Mouse (Mus musculus): Measurements from ENCODE around the gene Gm11549. TPM values are rescaled to one million over a fixed set of nuclear protein-coding genes. Genes with fewer than 3 reads are reported as not detected.

Gm11549 gene
- polyA plus RNA-seq, 1 experiment from 2014 or later: 0.35 TPM

GRCm38 (mm10) chr3:36480486-36480885 is 41.1 kb downstream of the Gm11549 start:
- H3K9me3 ChIP-seq (replicated peaks; ENCODE audit: control insufficient read depth, low read length, poor library complexity, severe bottlenecking): no peaks in the 10 kb centered on the region
- 53% methylated on average over 2 of the region's 2 CpGs for WGBS
- H3K27me3 ChIP-seq (ENCODE audit: control insufficient read depth, insufficient read depth, low read depth, low read length): peaks cover 4% of the 10 kb centered on the region; the same call in 1 of the 2 replicates
- no peak overlapping the region for H3K9ac ChIP-seq (ENCODE audit: low read depth, low read length)
- no peak overlapping the region for H3K27ac ChIP-seq (ENCODE audit: low read length)
- no peak overlapping the region for H3K4me3 ChIP-seq (ENCODE audit: low read depth, low read length)
- no peaks in the 10 kb centered on the region for H3K36me3 ChIP-seq (ENCODE audit: control insufficient read depth, insufficient read depth, low read length)
- no peak for ATAC-seq
- H3K4me1 ChIP-seq (ENCODE audit: control insufficient read depth, insufficient read depth, low read length): peaks cover 13% of the 10 kb centered on the region
- H3K4me2 ChIP-seq (ENCODE audit: low read length): no peak overlapping the region

GRCm38 (mm10) chr3:36478776-36479175 is 42.8 kb downstream of the Gm11549 start:
- H3K27ac ChIP-seq (ENCODE audit: low read length): no peak overlapping the region
- H3K4me1 ChIP-seq (ENCODE audit: control insufficient read depth, insufficient read depth, low read length): peaks cover 13% of the 10 kb centered on the region
- no peaks in the 10 kb centered on the region for H3K9me3 ChIP-seq (replicated peaks; ENCODE audit: control insufficient read depth, low read length, poor library complexity, severe bottlenecking)
- H3K9ac ChIP-seq (ENCODE audit: low read depth, low read length): no peak overlapping the region
- H3K4me3 ChIP-seq (ENCODE audit: low read depth, low read length): no peak overlapping the region
- peaks cover 4% of the 10 kb centered on the region; the same call in 1 of the 2 replicates for H3K27me3 ChIP-seq (ENCODE audit: control insufficient read depth, insufficient read depth, low read depth, low read length)
- H3K4me2 ChIP-seq (ENCODE audit: low read length): no peak overlapping the region
- no peaks in the 10 kb centered on the region for H3K36me3 ChIP-seq (ENCODE audit: control insufficient read depth, insufficient read depth, low read length)
- WGBS: 79% methylated on average over 8 of the region's 8 CpGs
- ATAC-seq: no peak

- H3K4me3 ChIP-seq (ENCODE audit: low read depth, low read length): peak overlapping the region; percentile 63
- ATAC-seq: peak; percentile 12; the same call in 1 of the 2 replicates
- WGBS: 40% methylated on average over 19 of the region's 20 CpGs
Observed at GRCm38 (mm10) chr3:36476261-36477155, 45.1 kb downstream of the Gm11549 start.

DNA sequence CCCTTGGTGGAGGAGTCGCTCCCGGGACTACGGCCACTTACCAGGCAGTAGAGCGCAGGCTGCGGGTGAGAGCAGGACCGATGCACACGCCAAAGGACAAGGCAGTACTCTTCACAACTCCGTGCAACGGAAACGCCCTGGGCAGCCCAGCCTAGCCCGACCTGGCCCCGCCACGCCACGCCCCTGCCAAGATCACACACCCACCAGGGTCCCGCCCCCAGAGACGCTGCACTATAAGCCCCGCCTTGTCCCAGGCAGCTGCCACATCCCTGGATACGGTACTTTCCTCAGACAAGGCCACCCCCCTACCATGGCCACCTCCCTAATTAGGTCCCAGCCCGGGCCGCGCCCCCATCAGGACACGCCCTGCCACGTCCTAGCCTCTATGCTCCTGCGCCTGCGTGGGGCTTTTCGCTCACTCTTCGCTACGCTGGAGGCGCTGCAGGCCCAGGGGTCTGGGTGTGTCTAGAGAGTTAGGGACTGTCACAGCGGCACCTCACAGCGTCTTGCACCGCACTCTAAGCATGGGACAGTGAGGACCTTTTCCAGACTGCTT is 46.0 kb downstream of the Gm11549 start, which contains the start of the genes Anxa5 and 1810062G17Rik:
Gene Anxa5 (minus strand): TSS at position 363 of the 556 bp plus-strand sequence.
Gene 1810062G17Rik (plus strand): TSS at position 406 of the 556 bp plus-strand sequence.
- Histone ChIP-seq H3K4me2 (ENCODE audit: low read length) (peak within 1 kb of the TSS; percentile 85), H3K36me3 (ENCODE audit: control insufficient read depth, insufficient read depth, low read length) (no peaks in the 10 kb centered on the region), H3K9me3 (replicated peaks; ENCODE audit: control insufficient read depth, low read length, poor library complexity, severe bottlenecking) (no peaks in the 10 kb centered on the region), H3K27me3 (ENCODE audit: control insufficient read depth, insufficient read depth, low read depth, low read length) (peaks cover 4% of the 10 kb centered on the region; the same call in 1 of the 2 replicates), H3K4me3 (ENCODE audit: low read depth, low read length) (peak within 1 kb of the TSS; percentile 63), H3K9ac (ENCODE audit: low read depth, low read length) (peak within 1 kb of the TSS; percentile 72), H3K4me1 (ENCODE audit: control insufficient read depth, insufficient read depth, low read length) (peaks cover 5% of the 10 kb centered on the region; the same call in 1 of the 2 replicates), H3K27ac (ENCODE audit: low read length) (peak within 1 kb of the TSS; percentile 15; the same call in 1 of the 2 replicates)
- ATAC-seq: peak; percentile 93
- WGBS: under 1% methylated on average over 30 of the region's 32 CpGs

More at GRCm38 (mm10) chr3:36476261-36477155, 45.1 kb downstream of the Gm11549 start:
- Histone ChIP-seq H3K9ac (ENCODE audit: low read depth, low read length) (peak overlapping the region; percentile 72), H3K4me1 (ENCODE audit: control insufficient read depth, insufficient read depth, low read length) (peaks cover 5% of the 10 kb centered on the region; the same call in 1 of the 2 replicates), H3K4me2 (ENCODE audit: low read length) (peak overlapping the region; percentile 85), H3K27ac (ENCODE audit: low read length) (no peak overlapping the region), H3K9me3 (replicated peaks; ENCODE audit: control insufficient read depth, low read length, poor library complexity, severe bottlenecking) (no peaks in the 10 kb centered on the region), H3K27me3 (ENCODE audit: control insufficient read depth, insufficient read depth, low read depth, low read length) (peaks cover 4% of the 10 kb centered on the region; the same call in 1 of the 2 replicates), H3K36me3 (ENCODE audit: control insufficient read depth, insufficient read depth, low read length) (no peaks in the 10 kb centered on the region)

- H3K4me3 ChIP-seq (ENCODE audit: low read depth, low read length): peak overlapping the region; percentile 63
- H3K9ac ChIP-seq (ENCODE audit: low read depth, low read length): peak overlapping the region; percentile 72
- H3K27me3 ChIP-seq (ENCODE audit: control insufficient read depth, insufficient read depth, low read depth, low read length): peaks cover 4% of the 10 kb centered on the region; the same call in 1 of the 2 replicates
- peak overlapping the region; percentile 85 for H3K4me2 ChIP-seq (ENCODE audit: low read length)
- no peak overlapping the region for H3K27ac ChIP-seq (ENCODE audit: low read length)
- H3K36me3 ChIP-seq (ENCODE audit: control insufficient read depth, insufficient read depth, low read length): no peaks in the 10 kb centered on the region
- WGBS: 2% methylated on average over 24 of the region's 24 CpGs
- no peaks in the 10 kb centered on the region for H3K9me3 ChIP-seq (replicated peaks; ENCODE audit: control insufficient read depth, low read length, poor library complexity, severe bottlenecking)
- peak; percentile 74; the same call in 1 of the 2 replicates for ATAC-seq
- H3K4me1 ChIP-seq (ENCODE audit: control insufficient read depth, insufficient read depth, low read length): peaks cover 5% of the 10 kb centered on the region; the same call in 1 of the 2 replicates
Observed at GRCm38 (mm10) chr3:36474938-36475483, 46.6 kb downstream of the Gm11549 start.

DNA sequence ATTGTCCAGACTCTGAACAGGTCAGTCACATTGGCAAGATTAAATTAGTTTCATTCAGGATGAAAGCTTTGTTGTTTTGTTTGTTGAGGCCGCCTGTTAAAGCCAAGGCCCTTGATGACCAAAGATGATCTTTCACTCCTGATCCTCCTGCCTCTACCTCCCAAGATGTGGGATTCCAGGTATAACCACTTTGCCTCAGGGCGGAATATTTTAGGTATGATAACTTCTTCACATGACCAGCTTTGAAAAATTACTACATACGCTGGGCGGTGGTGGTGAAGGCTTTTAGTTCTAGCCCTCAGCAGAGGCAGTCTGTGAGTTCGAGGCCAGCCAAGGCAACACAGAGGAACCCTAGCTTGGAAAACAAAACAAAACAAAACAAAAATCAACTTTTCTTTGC is 47.2 kb downstream of the Gm11549 start:
- H3K27ac ChIP-seq (ENCODE audit: low read length): no peak overlapping the region
- H3K9me3 ChIP-seq (replicated peaks; ENCODE audit: control insufficient read depth, low read length, poor library complexity, severe bottlenecking): no peaks in the 10 kb centered on the region
- H3K4me1 ChIP-seq (ENCODE audit: control insufficient read depth, insufficient read depth, low read length): peaks cover 5% of the 10 kb centered on the region; the same call in 1 of the 2 replicates
- WGBS: 82% methylated on average over 5 of the region's 5 CpGs
- ATAC-seq: no peak
- H3K36me3 ChIP-seq (ENCODE audit: control insufficient read depth, insufficient read depth, low read length): no peaks in the 10 kb centered on the region
- no peak overlapping the region for H3K9ac ChIP-seq (ENCODE audit: low read depth, low read length)
- H3K4me3 ChIP-seq (ENCODE audit: low read depth, low read length): no peak overlapping the region; the same call in 1 of the 2 replicates
- peak overlapping the region; percentile 85 for H3K4me2 ChIP-seq (ENCODE audit: low read length)
- H3K27me3 ChIP-seq (ENCODE audit: control insufficient read depth, insufficient read depth, low read depth, low read length): peaks cover 4% of the 10 kb centered on the region; the same call in 1 of the 2 replicates

- Histone ChIP-seq H3K9me3 (replicated peaks; ENCODE audit: control insufficient read depth, low read length, poor library complexity, severe bottlenecking) (no peaks in the 10 kb centered on the region), H3K9ac (ENCODE audit: low read depth, low read length) (no peak overlapping the region), H3K4me2 (ENCODE audit: low read length) (no peak overlapping the region), H3K4me3 (ENCODE audit: low read depth, low read length) (no peak overlapping the region), H3K36me3 (ENCODE audit: control insufficient read depth, insufficient read depth, low read length) (no peaks in the 10 kb centered on the region), H3K27ac (ENCODE audit: low read length) (no peak overlapping the region), H3K27me3 (ENCODE audit: control insufficient read depth, insufficient read depth, low read depth, low read length) (peaks cover 4% of the 10 kb centered on the region; the same call in 1 of the 2 replicates), H3K4me1 (ENCODE audit: control insufficient read depth, insufficient read depth, low read length) (peaks cover 5% of the 10 kb centered on the region; the same call in 1 of the 2 replicates)
- no peak for ATAC-seq
- 96% methylated on average over 5 of the region's 5 CpGs for WGBS
Observed at GRCm38 (mm10) chr3:36473222-36473621, 48.4 kb downstream of the Gm11549 start.

DNA sequence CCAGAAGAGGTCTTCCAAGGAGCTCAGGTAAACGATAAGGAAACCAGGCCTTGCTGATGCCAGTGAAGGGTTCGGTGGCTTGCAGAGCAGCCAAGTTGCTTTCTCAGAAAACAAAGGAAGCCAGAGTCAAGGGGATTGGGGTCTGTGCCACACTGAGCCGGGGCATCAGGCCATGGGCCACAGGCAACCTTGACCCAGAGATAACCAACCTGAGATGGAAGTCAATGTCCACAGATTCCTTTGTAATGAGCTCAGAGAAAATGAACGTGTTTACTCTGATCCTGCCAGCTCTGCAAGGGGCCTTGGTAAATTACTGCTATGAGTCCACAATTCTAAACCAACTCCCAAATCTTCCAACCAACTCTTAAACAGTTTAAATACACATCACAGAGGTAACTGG is 49.8 kb downstream of the Gm11549 start:
- Histone ChIP-seq H3K4me3 (ENCODE audit: low read depth, low read length) (no peak overlapping the region), H3K27ac (ENCODE audit: low read length) (no peak overlapping the region), H3K9me3 (replicated peaks; ENCODE audit: control insufficient read depth, low read length, poor library complexity, severe bottlenecking) (no peaks in the 10 kb centered on the region), H3K4me1 (ENCODE audit: control insufficient read depth, insufficient read depth, low read length) (peaks cover 5% of the 10 kb centered on the region; the same call in 1 of the 2 replicates), H3K9ac (ENCODE audit: low read depth, low read length) (no peak overlapping the region), H3K4me2 (ENCODE audit: low read length) (no peak overlapping the region), H3K27me3 (ENCODE audit: control insufficient read depth, insufficient read depth, low read depth, low read length) (no peaks in the 10 kb centered on the region), H3K36me3 (ENCODE audit: control insufficient read depth, insufficient read depth, low read length) (no peaks in the 10 kb centered on the region)
- 80% methylated on average over 4 of the region's 4 CpGs for WGBS
- ATAC-seq: no peak

All from midbrain, embryonic 16.5 days (tissue).